Mouse (Mus musculus) c-Kit-negative CD71-positive TER-119-positive erythroid progenitor cells, embryonic 14.5 days (primary cell): Measurements from ENCODE around the gene Asxl1.

ENCODE experiments used
- DNase-seq: peaks from one replicate; pipeline ENCODE4 v3.0.0-alpha.2; 2013; ENCODE audit warnings: low read depth, low spot score

Gene Asxl1

DNA sequence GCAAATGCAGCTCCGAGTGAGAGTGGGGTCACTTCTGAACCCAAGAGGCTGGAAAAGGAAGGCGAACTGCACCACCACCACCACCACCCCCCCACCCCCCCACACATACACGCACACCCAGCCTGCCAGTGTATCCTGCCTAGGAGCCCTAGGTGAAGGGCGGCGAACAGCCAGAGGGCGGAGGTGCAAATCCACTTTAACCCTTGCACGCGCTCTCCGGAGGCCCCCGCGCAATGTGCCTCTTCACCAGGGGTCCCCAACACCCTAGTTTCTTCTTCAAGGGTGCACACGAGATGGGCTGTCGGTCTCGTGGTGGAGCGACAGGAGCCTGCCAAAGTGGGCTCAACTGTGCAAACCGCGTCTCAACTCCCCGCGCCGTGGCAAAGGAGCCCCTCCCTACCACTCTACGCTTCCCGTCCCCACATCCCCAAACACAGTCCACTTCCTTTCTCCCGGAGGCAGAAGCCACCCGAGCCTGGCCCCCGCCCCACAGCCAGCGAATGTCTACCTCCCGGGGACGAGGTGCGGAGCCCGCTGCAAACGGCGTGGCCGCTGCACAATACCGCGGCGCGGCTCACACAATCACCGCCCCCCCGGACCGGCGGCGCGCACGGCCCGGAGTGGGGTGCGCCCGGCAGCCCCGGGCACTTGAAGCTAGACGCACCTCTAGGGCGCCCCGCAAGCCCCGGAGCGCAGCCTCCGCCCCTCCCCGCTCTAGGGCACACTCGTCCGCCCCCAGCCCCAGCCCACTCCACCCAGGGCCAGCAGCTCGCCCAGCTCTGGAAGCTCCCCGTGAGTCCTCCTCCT is 98.0 kb downstream of the Asxl1 start:
- DNase-seq = no peak

DNA sequence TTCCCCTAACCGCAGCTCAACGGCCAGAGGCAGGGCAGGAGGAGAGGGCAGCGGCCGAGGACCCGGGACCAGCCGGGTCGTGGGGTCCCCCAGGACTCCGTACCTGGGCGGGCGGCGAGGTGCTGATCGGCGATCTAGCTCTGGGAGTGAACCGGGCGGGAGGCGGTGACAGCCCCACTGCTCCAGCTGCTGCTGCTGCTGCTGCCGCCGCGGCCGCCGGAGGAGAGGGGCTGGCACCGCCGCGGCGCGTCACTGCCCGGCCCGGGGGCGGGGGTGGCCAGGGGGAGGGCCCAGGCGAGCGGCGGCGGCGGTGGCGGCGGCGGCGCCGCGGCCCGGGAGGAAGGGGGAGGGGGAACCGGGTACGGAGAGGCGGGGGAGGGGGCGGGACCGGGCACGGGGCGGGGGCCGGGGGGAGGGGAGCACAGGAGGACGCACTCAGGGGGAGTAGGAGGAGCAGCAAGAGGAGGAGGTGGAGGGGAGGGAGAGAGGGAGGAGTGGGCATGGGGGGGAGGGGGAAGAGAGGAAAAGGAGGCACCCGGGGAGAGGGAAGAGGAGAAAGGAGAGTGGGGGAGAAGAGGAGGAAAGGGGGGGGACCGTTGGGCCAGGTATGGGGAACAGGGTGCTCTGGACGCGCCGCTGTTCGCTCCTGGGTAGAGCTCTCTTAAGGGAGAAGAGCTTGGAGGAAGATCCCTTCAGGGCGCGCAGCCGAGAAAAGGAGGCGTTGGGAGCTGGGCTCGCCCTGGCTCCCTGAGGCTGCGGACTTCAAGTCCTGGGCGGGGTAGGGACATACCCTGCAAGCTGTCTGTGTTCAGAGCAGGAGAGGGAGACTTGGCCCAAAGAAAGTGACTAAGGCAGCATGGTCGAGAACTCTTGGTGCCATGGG is 98.9 kb downstream of the Asxl1 start:
- DNase-seq = peak; percentile 15

DNA sequence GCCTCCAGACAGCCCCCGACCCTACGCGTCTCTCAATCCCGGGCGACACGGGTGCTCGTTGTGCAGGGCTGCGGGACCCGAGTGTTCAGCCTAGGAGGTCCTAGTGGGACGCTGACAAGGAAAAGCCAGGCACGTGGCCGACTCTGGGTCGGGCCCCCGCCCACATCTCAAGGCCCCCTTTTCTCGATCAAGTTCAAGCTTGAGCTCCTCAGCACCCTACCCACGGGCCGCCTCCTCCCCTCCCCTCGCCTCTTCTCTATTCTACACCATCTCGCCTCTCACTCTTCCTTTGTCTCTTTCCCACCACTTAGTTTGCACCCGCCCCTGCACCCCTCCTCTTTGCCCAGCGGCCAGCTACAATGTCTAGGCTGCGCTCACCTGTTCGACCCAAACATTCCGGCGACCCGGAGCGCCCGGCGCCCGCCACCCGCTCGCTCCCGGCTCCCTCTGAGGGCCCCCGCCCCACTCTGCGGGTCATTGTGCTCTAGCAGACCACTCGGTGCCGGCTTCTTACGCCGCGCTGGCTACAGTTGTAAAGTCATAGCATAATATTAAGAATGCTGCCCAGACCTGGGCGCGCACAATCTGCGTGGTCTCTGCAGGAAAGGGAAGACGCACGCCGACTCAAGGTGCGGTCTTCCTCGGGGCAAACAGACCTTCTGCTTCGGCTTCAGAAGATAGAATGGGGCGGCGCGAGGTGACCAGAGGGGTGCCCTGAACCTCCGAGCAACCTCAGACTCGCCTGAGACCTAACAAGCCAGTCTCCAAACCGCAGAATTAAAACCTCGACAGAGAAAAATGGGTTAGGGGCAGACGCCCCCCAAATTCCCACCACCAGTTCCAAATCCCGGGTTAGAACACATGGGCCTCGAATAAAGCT is 99.7 kb downstream of the Asxl1 start:
- DNase-seq = peak; percentile 11

- DNase-seq = peak; percentile 56
Measured at GRCm38 (mm10) chr2:153446017-153446408, 100.4 kb downstream of the Asxl1 start.

DNA sequence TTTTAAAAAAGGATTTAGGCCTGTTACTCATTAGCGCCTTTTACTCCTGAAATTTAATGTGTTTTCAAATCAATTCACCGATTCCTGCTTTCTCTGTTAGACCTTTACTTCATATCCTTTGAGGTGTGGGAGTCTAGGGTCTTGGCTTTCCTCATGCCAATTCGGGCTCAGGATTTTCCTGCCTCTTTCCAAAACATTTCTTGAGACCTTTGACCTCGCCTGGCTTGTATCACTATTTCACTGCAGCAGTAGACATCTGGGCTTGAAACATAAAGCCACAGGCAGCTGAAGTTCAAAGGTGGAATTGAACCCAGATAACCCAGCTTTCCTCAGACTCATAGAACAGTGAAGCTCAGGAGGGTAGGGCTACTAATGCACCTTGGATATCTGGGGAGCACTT is 100.8 kb downstream of the Asxl1 start:
- no peak for DNase-seq

GRCm38 (mm10) chr2:153447719-153448118 is 102.1 kb downstream of the Asxl1 start:
- no peak for DNase-seq

DNA sequence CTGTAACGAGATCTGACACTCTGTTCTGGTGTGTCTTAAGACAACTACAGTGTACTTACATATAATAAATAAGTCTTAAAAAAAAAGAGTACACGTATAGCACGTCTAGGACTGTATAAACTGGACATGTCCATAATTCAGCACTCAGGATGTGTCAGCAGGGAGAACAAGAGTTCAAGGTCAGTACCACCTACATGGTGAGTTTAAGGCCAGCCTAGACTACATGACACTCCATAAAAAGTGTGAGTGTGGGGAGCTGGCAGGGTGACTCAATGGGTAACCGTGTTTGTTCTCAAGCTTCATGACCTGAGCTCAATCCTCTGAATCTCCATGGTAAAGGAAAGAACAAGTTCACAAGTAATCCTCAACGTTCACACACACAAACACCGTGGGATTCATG is 102.9 kb downstream of the Asxl1 start:
- no peak for DNase-seq
